Mouse (Mus musculus) adrenal gland, postnatal 4 days (tissue): ENCODE results near the gene Gm9903. TPM values are rescaled to one million over a fixed set of nuclear protein-coding genes. Genes with fewer than 3 reads are reported as not detected.

ENCODE experiments used
- total RNA-seq, 2 experiments: library from RNA; stranded (reverse); gene quantifications; 2 replicates each; pipeline ENCODE4 v1.2.3; 2021

The Gm9903 gene
- total RNA-seq, 2 experiments from 2014 or later = 0.56 to 1.1 TPM

Other genes with a start within 250 kb of the Gm9903 start
- gene Nkx1-1, start 195.9 kb upstream of the Gm9903 start, total RNA-seq = not detected
- 10 to 100 TPM; 29.5 to 29.7 TPM for gene Fam53a, start 290 bp upstream of the Gm9903 start, total RNA-seq
- gene Slbp, start 22.6 kb downstream of the Gm9903 start, total RNA-seq = 10 to 100 TPM; 65.7 to 71.6 TPM
- 10 to 100 TPM; 47.4 to 49.1 TPM for gene Tacc3, start 28.2 kb downstream of the Gm9903 start, total RNA-seq
- gene Tmem129, start 28.5 kb downstream of the Gm9903 start, total RNA-seq = 10 to 100 TPM; 20.2 to 21.8 TPM
- 10 to 100 TPM in 1 of 2 experiments, 1 to 10 TPM in 1; 5.2 to 13.7 TPM for gene Fgfr3, start 91.7 kb downstream of the Gm9903 start, total RNA-seq
- gene Letm1, start 152.9 kb downstream of the Gm9903 start, total RNA-seq = 10 to 100 TPM; 70.7 to 74.7 TPM
- gene Nsd2, start 190.8 kb downstream of the Gm9903 start, total RNA-seq = 10 to 100 TPM; 82.7 to 96.3 TPM